Mouse (Mus musculus) lung, postnatal 36 days (tissue): Measurements from ENCODE around the gene Osbpl6.

Experiments
- DNase-seq: peaks from one replicate; pipeline ENCODE4 v3.0.0; 2022; ENCODE audit warnings: mixed read lengths

The Osbpl6 gene

DNA sequence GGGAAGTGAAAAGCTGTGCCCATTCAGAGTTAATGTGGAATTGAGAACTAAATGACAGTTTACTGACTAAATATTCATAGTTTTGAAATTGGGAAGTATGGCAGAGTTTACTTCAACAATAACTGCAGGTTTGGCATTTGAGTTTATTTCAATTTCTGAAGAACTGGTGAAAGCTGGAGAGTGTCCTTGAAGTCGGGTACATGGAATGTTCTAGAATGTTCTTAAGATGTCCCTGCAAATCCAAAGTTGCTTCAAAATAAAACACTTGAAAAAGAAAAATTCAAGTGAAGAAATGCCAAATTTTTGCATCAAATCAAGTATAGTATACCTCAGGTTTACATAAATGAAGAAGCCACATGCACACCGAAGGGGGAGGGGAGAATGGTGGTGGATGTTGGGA, 98.7 kb downstream of the Osbpl6 start:
- no peak for DNase-seq

GRCm38 (mm10) chr2:76511281-76511721, 105.0 kb downstream of the Osbpl6 start:
- DNase-seq, result no peak

DNA sequence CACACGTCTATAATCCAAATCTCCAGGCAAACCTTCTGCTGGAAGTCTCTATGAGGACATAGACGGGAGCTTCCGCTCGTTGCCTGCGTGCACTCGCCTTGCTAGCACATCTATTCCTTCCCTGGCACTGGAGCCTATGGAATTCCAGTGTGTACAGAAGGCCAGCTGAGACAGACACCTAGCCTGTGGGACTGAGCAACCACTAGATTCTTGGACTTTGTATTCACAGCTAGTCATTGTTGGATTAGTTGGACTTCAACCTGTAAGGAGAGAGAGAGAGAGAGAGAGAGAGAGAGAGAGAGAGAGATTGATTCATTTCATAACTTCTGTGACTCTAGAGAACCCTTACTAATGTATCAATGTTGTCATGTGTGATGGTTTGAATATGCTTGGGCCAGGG, 105.8 kb downstream of the Osbpl6 start:
- DNase-seq, result no peak

GRCm38 (mm10) chr2:76512888-76513287, 106.6 kb downstream of the Osbpl6 start:
- peak; percentile 24 for DNase-seq

DNA sequence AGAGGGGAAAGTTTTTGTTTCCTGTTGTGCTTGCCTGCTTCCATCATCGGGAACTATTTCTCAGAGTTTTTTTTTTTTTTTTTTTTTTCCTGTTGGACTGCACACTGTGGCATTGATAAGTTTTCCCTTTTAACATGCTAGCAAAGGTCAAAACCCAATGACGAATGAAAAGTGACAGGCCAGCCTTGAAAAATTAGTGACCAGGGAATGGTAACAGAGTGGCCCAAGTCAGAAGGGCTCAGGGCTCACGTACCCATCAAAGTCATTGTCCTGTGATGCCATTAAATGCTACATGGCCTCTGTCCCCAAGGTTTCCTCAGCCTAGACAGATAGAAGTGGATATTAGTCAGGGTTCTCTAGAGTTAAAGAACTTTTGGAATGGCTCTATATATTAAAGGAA, 107.0 kb downstream of the Osbpl6 start:
- DNase-seq, result no peak

DNA sequence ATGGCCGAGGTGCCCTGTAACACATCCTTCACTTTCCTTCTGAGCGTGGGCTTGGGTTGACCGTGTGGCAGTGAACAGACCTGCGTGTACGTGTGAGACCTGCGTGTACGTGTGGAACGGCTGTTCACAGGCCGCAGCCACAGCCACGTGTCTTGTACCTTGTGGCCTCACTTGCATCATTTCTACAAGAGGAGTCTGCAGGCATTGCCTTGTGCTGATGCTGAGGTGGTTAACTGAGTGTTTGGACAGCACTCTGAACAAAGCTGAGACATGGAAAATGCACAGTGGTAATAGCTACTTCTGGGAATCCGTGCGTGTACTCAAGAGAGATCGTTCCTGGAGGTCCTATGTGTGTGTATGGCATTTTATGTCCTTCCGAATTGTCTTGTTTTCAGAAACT, 111.2 kb downstream of the Osbpl6 start:
- DNase-seq, result no peak

DNA sequence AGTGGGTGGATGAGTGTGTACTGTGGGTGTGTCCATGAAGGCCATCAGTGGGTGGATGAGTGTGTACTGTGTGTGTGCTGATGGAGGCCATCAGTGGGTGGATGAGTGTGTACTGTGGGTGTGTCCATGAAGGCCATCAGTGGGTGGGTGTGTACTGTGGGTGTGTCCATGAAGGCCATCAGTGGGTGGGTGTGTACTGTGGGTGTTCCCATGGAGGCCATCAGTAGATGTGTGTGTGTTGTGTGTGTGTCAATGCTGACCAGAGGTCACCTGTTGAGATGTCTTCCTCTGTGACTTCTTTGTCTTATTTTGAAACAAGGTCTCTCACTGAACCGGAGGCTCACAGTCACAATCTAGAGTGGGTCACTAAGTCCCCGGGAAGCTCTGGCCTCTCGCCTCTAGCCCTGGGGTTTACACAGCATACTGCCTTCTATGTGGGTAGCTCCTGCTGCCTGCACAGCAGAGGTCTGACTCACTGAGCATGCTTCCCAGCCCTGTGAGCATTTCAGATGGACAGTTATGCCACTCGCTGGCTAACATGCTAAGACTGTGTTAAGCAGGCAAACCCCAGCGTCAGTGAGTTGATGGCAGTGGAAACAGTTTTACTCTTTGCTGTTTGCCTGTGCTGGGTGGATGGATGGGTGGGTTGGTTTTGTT, 112.2 kb downstream of the Osbpl6 start:
- no peak for DNase-seq

- DNase-seq, result no peak
These were observed 115.3 kb downstream of the Osbpl6 start for GRCm38 (mm10) chr2:76521585-76521984.

DNA sequence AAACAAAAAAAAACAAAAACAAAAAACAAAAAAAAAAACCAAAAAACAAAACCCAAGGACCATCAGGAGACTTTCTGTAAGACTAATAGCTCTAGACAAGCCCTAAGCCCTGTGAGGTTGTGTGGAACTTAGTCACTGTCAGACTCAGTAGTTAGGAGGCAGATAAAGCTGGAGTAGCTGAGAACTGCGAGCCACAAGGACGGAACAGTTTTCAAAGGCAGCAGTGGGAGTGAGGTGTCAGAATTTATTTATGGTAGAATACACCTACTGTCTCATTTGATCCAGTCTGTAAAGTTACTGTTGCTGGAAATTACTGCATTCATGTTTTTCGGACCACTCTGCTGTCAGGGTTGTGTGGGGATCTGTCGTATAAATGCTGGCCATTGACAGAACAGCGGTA, 118.1 kb downstream of the Osbpl6 start:
- no peak for DNase-seq

DNA sequence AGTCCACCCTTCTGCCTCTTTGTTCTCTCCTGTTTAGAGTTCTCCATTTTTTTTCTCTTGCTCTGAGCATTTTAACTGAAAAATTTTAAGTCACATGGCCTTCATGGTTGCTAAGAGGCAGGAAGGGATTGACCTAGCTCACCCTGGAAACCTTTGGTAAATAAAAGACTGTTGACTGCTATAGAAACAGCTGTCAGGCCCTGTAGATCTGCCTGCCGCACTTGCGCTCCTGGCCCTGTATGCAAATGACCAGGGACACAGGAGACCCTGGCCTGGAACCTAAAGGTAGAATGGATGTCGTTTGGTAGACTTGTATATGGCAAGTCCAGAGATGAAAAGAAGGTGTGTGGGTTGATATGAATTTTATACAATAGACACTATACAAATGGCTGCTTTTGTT, 119.3 kb downstream of the Osbpl6 start:
- DNase-seq, result no peak

GRCm38 (mm10) chr2:76532490-76533126, 126.3 kb downstream of the Osbpl6 start:
- no peak for DNase-seq

GRCm38 (mm10) chr2:76534932-76535331, 128.6 kb downstream of the Osbpl6 start:
- DNase-seq, result peak; percentile 32

- DNase-seq, result no peak
These were observed 135.6 kb downstream of the Osbpl6 start for GRCm38 (mm10) chr2:76541900-76542299.

GRCm38 (mm10) chr2:76542921-76543320, 136.6 kb downstream of the Osbpl6 start:
- DNase-seq, result no peak

DNA sequence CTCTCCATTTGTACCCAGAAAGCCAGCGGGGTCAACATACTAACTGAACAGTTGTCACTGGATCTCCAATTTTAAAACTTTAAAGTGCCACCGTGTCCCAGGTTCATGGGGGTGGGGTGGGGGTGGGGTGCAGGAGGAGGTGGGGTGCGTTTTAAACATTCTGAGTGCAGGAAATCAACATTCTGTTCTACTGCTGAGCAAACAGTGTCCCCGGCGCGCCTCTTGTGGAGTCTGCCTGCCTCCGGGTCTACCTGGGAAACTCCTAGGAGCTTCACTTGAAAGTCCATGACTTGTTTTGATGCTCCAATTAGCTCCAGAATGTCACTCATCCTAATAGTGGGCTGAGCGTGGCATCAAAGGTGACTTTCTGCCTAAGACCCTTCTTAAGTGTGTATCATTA, 139.2 kb downstream of the Osbpl6 start:
- peak; percentile 70 for DNase-seq

GRCm38 (mm10) chr2:76548171-76548570, 141.9 kb downstream of the Osbpl6 start:
- DNase-seq, result peak; percentile 85

DNA sequence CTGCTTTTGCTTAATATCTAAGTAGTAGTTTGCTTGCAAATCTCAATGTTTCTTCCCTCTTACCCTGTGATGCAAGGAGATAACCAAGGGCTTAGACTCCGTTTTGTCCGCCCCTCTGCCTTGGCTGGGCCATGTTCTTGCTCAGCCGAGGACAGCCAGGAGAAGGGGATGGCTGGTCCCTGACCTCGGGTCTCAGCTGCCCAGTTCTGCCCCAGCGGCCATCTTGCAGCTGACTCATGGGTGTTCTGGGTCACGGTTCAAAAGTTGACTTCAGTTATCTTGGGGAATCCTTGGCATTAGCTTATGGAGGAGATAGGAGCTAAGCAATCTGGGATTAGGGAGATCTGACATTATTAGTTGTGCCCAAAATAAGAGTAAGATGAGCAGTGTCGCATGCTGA, 142.5 kb downstream of the Osbpl6 start:
- DNase-seq, result no peak

- DNase-seq, result no peak
These were observed 143.0 kb downstream of the Osbpl6 start for GRCm38 (mm10) chr2:76549316-76549715.

DNA sequence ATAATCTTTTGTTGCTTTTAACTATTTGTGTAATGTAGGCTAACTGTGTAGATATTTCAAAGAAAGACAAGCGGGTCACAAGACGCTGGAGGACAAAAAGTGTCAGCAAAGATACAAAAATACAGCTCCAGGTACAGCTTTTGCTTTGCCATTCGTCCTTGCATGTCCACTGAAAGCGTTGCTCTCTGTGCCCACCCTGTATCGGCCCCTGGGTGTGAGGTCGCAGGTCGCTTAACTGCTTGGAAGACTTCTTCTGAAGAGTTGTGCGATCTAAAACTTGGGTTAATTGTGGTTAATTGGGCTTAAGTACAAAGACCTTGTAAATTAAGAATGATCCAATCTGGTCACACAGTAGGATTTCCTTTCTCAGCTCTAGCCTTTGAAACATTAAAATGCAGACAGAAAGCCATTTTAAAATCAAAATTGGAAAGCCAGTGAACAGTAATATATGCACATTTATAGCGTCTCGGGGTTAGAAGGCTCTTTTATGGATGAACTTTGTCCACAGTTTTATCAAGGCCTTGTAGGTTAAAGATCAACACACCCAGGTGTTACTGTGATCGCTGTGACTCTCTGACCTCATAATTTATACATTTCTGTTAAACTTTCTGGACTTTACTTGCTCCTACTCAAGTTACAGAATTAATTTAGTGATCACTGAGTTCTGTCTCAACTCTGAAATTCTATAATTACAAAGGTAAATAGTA, 149.7 kb downstream of the Osbpl6 start:
- DNase-seq, result no peak

DNA sequence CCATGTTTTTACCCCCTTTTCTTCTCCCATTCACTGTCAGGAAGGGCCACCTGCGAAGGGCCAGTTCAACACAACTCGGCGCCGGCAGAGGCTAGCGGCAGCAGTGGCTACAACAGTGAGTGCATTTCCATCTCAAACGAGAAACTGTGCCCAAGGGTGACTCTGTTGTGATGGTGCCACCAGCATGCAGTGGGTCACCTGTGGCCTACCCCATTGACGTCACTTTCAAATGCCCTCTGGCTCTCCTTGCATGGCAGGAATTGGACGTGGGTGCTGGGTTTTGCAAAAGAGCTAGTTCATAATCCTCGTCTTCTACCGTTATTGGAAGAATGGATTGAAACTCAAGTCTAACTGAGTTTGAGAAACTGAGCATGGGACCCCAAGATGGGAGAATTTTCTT, 153.8 kb downstream of the Osbpl6 start:
- DNase-seq, result no peak

DNA sequence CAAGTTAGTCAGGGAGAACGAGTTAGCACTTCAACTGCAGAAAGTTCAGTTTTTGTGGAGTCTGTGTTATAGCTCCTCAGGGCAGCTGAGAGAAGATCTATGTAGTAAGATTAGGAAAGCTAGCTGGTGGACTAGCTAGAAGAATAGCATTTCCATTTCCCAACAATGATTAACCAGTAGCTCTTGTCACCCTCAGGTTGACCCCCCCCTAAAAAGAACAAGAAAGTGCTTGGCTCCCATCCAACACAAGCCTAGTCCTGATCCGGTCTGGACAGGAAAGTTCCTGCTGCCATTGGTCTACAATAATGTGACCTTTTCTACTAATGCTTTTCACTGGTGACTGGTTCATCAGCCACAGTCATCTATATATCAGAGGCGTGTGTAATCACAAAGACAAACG, 157.6 kb downstream of the Osbpl6 start:
- peak; percentile 30 for DNase-seq

- peak; percentile 15 for DNase-seq
These were observed 160.7 kb downstream of the Osbpl6 start for GRCm38 (mm10) chr2:76566933-76567551.

GRCm38 (mm10) chr2:76571543-76571942, 165.2 kb downstream of the Osbpl6 start:
- DNase-seq, result no peak

DNA sequence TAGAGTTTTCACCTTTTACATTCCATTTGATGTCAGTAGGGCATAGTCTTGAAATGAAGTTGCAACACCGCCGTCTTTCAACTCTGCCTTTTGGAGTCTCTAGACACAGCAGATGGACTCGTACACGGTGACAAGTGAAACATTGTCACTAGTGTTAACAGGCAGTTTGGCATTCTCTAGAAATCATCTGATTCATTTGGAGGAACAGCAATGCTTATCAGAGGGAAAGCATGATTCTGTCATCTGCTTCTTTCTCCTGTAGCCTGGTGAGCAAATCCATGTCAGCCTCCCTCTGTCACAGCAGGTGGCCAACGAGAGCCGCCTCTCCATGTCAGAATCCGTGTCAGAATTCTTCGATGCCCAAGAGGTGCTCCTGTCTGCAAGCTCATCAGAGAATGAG, 172.6 kb downstream of the Osbpl6 start:
- no peak for DNase-seq
